Mouse (Mus musculus) bone marrow macrophage, adult 2 months (primary cell): ENCODE results near the gene Igsf8.

Experiments
- CTCF ChIP-seq: IDR thresholded peaks from 2 replicates; pipeline ENCODE4 v1.5.1; 2012; ENCODE audit warnings: low read depth, mild to moderate bottlenecking, low read length, moderate library complexity
- POLR2A ChIP-seq: IDR thresholded peaks from 2 replicates; pipeline ENCODE4 v1.6.1; 2012; ENCODE audit warnings: mild to moderate bottlenecking, low read depth, low read length, borderline replicate concordance

DNA sequence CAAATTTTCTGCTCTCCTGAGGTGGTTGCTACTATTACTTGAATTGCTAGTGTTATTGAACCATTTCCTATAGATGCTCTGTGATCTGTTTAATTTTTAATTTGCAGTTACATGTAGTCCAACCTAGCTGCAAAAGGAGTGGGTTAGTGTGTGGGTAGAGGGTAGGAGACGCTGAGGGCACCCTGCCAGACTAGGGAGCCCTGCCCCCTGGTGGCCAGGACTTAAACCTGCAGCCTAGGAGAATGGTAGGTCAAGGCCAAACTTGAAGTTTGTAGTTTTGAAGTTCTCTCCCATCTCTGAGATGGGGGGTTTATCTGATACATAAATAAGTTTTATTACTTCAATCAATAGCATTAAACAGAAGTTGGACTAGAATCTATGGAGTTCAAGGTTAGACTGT, 96.1 kb downstream of the Igsf8 start:
- peak; percentile 89 for TF ChIP-seq CTCF
- TF ChIP-seq POLR2A, result no peak
